Mouse (Mus musculus): Measurements from ENCODE around the gene Ints1. TPM values are rescaled to one million over a fixed set of nuclear protein-coding genes. Genes with fewer than 3 reads are reported as not detected.
"Not testable (repeated sequence)": the region's sequence is repeated elsewhere in the genome, so short reads cannot be mapped to it uniquely, and the experiment has no call there.

Ints1 gene
- total and polyA plus RNA-seq, 3 experiments = 77.9 to 89.2 TPM; not detected in 1

DNA sequence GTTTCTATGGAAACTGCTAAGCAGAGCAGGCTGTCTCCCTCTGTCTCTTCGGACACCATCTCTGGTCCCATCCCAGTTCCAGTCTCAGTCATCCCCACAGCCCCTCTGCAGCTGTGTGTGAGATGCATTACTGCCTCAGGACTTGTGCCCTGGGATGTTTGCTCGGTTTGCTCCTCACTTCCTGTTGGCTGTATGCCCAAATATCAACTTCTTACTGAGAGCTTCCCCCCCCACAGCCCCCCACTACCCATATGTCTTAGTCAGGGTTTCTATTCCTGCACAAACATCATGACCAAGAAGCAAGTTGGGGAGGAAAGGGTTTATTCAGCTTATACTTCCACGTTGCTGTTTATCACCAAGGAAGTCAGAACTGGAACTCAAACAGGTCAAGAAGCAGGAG, 32.8 kb downstream of the Ints1 start:
- DNase-seq (ENCODE audit: low read depth, low spot score) = peak; percentile 55
- H3K27me3 ChIP-seq (ENCODE audit: control insufficient read depth in 1 of 2, insufficient read depth in 2 of 2, low read length in 2 of 2); H3K9me3 ChIP-seq (replicated peaks; ENCODE audit: insufficient read depth, low read length); H3K4me3 ChIP-seq (ENCODE audit: control insufficient read depth in 1 of 2, insufficient read depth in 1 of 2, low read depth in 2 of 2, low read length in 2 of 2); H3K9ac ChIP-seq (ENCODE audit: control insufficient read depth, low read depth, low read length, poor library complexity, severe bottlenecking); H3K79me2 ChIP-seq (ENCODE audit: control insufficient read depth, insufficient read depth, low read length, poor library complexity); H3K27ac ChIP-seq (ENCODE audit: control insufficient read depth, low read depth, low read length): not testable (repeated sequence)
- Histone ChIP-seq H3K4me1 (ENCODE audit: control insufficient read depth in 1 of 2, insufficient read depth in 2 of 2, low read length in 2 of 2) (peaks cover 5 to 22% of the 10 kb centered on the region in 2 experiments), H3K36me3 (ENCODE audit: control insufficient read depth in 1 of 2, insufficient read depth in 2 of 2, low read length in 2 of 2) (peaks cover 0 to 18% of the 10 kb centered on the region in 2 experiments; a peak in 2 of 4 replicates)

DNA sequence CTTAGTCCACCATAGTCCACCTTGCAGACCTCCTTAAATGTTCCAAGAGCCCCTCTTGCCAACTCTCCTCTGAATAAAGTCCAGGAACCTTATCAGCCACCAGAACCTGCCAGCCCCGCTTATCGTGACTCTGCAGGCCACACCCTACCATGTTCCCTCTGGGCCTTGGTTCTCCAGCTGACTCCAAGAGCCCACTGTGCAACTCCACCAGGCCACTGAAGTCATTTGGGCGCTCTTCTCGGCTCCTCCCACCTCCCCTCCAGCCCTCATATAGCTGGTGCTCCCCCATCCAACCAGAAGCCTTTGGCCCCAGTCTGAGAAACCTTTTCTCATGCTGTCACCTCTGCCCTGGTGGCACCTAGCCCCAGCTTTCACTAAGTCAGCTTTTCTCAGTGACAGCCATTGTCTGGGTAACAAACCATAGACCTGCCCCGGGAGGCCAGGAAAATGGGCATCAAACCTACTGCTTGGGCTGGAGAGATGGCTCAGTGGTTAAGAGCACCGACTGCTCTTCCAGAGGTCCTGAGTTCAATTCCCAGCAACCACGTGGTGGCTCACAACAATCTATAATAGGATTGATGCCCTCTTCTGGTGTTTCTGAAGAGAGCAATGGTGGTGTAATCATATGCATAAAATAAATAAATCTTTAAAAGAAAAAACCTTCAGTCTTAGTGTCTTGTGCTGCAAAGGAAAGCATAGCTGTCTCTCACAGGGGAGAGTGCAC, 36.7 kb downstream of the Ints1 start:
- no peaks in the 10 kb centered on the region for H3K79me2 ChIP-seq (ENCODE audit: control insufficient read depth, insufficient read depth, low read length, poor library complexity)
- TF ChIP-seq MXI1 (IDR thresholded peaks at IDR 0.05; ENCODE audit: low read depth, low read length) (peak; percentile 84), TCF12 (IDR thresholded peaks at IDR 0.05; ENCODE audit: low read depth, low read length) (peak; percentile 99), MAX (IDR thresholded peaks at IDR 0.05; ENCODE audit: low read length) (peak; percentile 57; the same call in 1 of the 2 replicates), UBTF (IDR thresholded peaks at IDR 0.05; ENCODE audit: borderline replicate concordance, insufficient read depth, low read depth, low read length) (no peak), NELFE (IDR thresholded peaks at IDR 0.05; ENCODE audit: low read depth, low read length) (no peak), MAZ (IDR thresholded peaks at IDR 0.05; ENCODE audit: low read depth, low read length) (peak; percentile 82; the same call in 1 of the 2 replicates), ETS1 (IDR thresholded peaks at IDR 0.05; ENCODE audit: low read depth, low read length) (peak; percentile 99), MAFK (IDR thresholded peaks at IDR 0.05; ENCODE audit: borderline replicate concordance, low read depth, low read length) (no peak; the same call in 1 of the 2 replicates), POLR2AphosphoS2 (IDR thresholded peaks at IDR 0.05; ENCODE audit: low read length) (no peak), ZKSCAN1 (IDR thresholded peaks at IDR 0.05; ENCODE audit: low read depth, low read length) (no peak), MYC (IDR thresholded peaks at IDR 0.05; ENCODE audit: low read depth, low read length) (peak; percentile 79; the same call in 1 of the 2 replicates), GATA1 (IDR thresholded peaks at IDR 0.05; ENCODE audit: low read depth, low read length) (peak; percentile 97), MEF2A (IDR thresholded peaks at IDR 0.05; ENCODE audit: extremely low read depth, insufficient replicate concordance, low read depth, low read length, poor library complexity, severe bottlenecking) (0 out of 2 replicates have a peak, but pooled peaks have one; percentile 32), BHLHE40 (IDR thresholded peaks at IDR 0.05; ENCODE audit: borderline replicate concordance, low read depth, low read length) (peak; percentile 12; the same call in 1 of the 2 replicates), JUND (IDR thresholded peaks at IDR 0.05; ENCODE audit: low read depth, low read length) (no peak), USF1 (IDR thresholded peaks at IDR 0.05; ENCODE audit: low read depth, low read length) (peak; percentile 60), ZMIZ1 (IDR thresholded peaks at IDR 0.05; ENCODE audit: low read depth, low read length) (peak; percentile 50), EP300 (IDR thresholded peaks at IDR 0.05; ENCODE audit: low read depth in 1 of 2, low read length in 2 of 2) (peak; percentile 93 to 95), TAL1 (IDR thresholded peaks at IDR 0.05; ENCODE audit: low read length) (peak; percentile 100), SMC3 (IDR thresholded peaks at IDR 0.05; ENCODE audit: low read depth, low read length) (peak; percentile 45), RCOR1 (IDR thresholded peaks at IDR 0.05; ENCODE audit: low read depth, low read length) (peak; percentile 71; the same call in 1 of the 2 replicates), CTCF (IDR thresholded peaks at IDR 0.05 in 2 of 3, conservative IDR thresholded peaks at IDR 0.05 in 1 of 3; ENCODE audit: control insufficient read depth in 1 of 3, insufficient read depth in 1 of 3, low read depth in 2 of 3, low read length in 3 of 3, poor library complexity in 1 of 3, severe bottlenecking in 1 of 3) (peak in 2 of 3 experiments; percentile 1 to 30; a peak in 1 of 6 replicates), SIN3A (IDR thresholded peaks at IDR 0.05; ENCODE audit: low read length) (peak; percentile 81), POLR2A (IDR thresholded peaks at IDR 0.05; ENCODE audit: control insufficient read depth in 1 of 2, insufficient read depth in 1 of 2, low read depth in 1 of 2, low read length in 2 of 2, poor library complexity in 1 of 2) (no peak)
- DNase-seq (ENCODE audit: low read depth, low spot score) = peak; percentile 87
- no peaks in the 10 kb centered on the region for H3K9me3 ChIP-seq (replicated peaks; ENCODE audit: insufficient read depth, low read length)
- peaks cover 22 to 52% of the 10 kb centered on the region in 2 experiments for H3K4me1 ChIP-seq (ENCODE audit: control insufficient read depth in 1 of 2, insufficient read depth in 2 of 2, low read length in 2 of 2)
- peaks cover 0 to 43% of the 10 kb centered on the region in 2 experiments; a peak in 2 of 4 replicates for H3K36me3 ChIP-seq (ENCODE audit: control insufficient read depth in 1 of 2, insufficient read depth in 2 of 2, low read length in 2 of 2)
- no peaks in the 10 kb centered on the region for H3K27me3 ChIP-seq (ENCODE audit: control insufficient read depth in 1 of 2, insufficient read depth in 2 of 2, low read length in 2 of 2)
- peak overlapping the region in 1 of 2 experiments; percentile 29; a peak in 1 of 4 replicates for H3K4me3 ChIP-seq (ENCODE audit: control insufficient read depth in 1 of 2, insufficient read depth in 1 of 2, low read depth in 2 of 2, low read length in 2 of 2)
- peak overlapping the region; percentile 55 for H3K27ac ChIP-seq (ENCODE audit: control insufficient read depth, low read depth, low read length)
- peak overlapping the region; percentile 28 for H3K9ac ChIP-seq (ENCODE audit: control insufficient read depth, low read depth, low read length, poor library complexity, severe bottlenecking)

All from MEL (cell line).